Mouse (Mus musculus) kidney, adult 11 months (tissue): ENCODE measurements around the gene Fndc5.

Experiments used
- DNase-seq: peaks from one replicate; pipeline ENCODE4 v3.0.0; 2022

Fndc5 gene

DNA sequence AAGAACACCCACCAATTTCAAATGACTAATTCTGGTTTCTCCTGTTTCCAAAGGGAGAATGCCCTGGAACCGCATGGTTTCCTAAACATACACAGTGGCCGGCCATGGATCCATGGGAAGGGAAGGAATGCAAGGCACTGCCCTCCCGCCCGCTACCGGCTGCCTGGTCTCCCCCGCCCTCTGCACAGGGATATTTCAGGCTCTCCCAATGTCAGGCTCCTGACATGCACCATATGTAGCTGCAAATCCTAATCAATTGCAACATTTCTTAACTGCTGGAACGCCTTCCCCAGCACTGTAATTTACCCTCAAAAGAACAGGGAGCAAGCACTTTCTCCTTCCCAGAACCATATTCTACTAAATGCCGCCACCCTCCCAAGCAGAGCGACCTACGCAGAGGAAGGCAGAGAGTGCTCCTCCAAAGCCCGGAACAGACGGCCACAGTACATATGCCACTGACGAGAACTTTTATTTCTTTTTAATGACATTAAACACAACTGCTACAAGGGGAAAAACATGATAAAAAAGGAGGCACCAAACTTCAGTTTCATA, 10.8 kb downstream of the Fndc5 start:
- no peak for DNase-seq

GRCm38 (mm10) chr4:129149321-129149720, 12.5 kb downstream of the Fndc5 start:
- no peak for DNase-seq

GRCm38 (mm10) chr4:129151276-129151811, 14.5 kb downstream of the Fndc5 start:
- DNase-seq = peak; percentile 54

GRCm38 (mm10) chr4:129157541-129157940, 20.7 kb downstream of the Fndc5 start:
- DNase-seq = no peak

DNA sequence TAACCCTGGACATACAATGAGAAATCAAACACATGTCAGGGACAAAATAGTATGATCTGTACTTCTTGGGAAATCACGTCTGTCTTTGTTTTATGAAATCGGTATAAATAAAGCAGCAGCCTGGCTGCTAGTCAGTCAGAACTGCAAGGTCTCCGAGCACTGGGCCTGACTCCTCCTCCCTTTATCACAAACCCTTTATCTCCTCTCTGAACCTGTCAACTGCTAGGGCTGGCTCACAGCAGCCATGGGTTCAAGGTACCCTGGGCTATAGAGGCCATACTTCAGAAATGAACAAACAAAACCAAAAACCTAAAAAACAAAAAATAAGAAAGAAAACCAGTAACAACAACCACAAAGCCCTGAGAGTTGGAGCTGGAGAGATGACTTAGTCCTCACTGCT, 21.8 kb downstream of the Fndc5 start:
- DNase-seq = no peak

DNA sequence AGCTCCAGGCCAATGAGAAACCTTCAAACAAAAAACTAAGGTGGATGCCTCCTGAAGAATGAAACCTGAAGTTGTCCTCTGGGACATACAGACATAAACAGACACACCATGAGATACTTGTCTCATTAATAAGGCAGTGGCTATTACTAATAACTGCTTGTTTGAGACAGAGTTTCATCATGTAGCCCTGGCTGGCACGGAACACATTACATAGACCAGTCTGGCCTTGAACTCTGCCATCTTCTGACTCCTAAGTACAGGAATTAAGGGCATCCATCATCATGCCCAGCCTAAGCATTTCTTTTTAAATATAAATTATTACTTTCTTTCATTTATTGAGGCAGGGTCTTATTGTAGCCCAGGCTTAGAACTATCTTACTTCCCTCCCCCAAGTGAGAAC, 24.3 kb downstream of the Fndc5 start:
- no peak for DNase-seq

- no peak for DNase-seq
Observed at GRCm38 (mm10) chr4:129161581-129162255, 24.9 kb downstream of the Fndc5 start.

GRCm38 (mm10) chr4:129172529-129172928, 35.7 kb downstream of the Fndc5 start:
- DNase-seq = no peak

DNA sequence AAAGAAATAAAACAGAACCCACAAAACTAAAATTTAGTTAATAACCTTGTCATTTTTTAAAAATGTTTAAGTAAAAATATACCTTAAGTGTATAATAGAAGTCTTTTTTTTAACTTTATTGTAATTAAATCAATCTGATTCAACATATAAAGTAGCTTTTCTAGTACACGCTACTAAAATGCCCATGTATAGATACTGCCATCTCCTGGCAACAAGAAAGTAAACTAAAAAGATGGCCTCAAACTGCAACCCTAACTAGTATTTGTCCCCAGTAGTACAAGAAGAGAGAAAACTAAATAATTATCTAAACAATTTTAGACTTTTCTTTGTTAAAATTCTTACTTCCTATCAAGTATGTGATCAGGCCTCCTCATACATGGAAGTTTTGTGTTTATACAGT, 42.8 kb downstream of the Fndc5 start:
- no peak for DNase-seq

DNA sequence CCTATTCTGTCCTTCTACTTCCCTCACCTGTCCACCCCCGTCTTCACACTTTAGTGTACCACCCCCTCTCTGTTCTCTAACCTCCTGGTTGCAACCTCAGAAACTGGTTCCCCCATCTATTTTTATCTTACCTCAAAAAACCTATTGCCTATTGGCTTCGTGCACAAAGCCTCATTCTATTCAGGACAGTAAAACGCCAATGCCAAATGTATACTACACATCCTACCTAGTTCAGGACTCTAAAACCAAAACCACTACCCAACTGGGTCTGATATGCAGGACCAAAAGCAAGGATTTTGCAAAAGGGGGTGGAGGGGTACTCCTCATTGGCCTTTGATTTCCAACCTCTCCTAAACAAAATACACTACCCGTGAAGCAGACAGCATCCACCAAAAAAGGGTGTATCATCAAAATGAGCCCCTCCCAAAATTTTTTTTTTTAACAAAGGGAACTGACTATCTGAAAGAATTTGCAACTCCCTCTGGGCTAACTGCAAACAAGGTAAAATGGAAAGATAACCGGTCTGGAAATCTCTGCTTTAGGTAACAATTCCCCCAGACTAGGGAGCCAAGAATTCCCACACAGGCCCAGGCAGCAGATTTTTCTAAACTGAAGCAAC, 51.4 kb downstream of the Fndc5 start:
- DNase-seq = no peak

GRCm38 (mm10) chr4:129188803-129189541, 52.2 kb downstream of the Fndc5 start:
- DNase-seq = no peak

DNA sequence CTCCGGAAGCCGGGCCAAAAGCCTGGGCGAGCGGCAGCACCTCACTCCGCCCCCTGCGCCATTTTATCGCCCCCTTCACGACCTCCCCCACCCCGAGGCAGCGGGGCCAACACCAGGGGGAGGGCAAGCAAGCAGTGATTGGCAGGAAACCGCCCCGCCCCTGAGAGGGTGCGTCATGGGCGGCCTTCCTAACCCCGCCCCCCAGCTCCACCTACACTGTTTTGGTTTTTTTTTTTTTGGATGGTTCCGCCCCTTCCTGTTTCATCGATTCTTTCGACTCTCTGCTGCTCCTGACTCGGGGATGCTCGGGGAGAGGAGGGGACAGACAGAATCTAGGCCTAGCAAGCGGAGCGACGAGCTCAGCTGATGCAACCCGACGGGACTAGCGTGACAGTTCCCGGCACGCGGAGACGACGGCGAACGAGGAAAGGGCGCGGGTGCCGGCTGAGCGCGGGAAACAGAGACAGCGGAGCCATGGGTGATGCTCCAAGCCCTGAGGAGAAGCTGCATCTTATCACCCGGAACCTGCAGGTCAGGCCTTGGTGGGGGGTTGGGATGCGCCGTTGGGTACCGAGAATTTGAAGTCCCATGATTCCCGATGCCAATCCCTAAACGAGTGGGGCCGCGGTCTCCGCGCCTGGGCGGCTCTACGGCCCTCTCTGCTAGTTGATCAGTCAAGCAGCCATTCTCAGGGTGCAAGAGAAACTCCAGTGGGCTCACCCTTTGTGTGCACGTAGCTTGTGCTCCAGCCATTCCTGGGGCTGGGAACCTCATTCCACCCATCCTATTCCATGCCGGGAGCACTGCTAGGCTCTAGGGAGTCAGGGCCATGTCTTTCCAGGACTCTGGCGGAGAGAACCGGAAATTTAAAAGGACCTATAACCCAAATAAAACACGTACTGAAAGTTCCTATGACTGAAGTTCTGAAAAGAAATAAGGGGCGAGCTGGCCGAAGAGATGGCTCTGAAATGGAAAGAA, 53.0 kb downstream of the Fndc5 start, which contains the start of the genes S100pbp and Yars:
TSS of gene S100pbp (minus strand) at position 186 of the 978 bp plus-strand sequence.
TSS of gene Yars (plus strand) at position 219 of the 978 bp plus-strand sequence.
- peak; percentile 97 for DNase-seq

DNA sequence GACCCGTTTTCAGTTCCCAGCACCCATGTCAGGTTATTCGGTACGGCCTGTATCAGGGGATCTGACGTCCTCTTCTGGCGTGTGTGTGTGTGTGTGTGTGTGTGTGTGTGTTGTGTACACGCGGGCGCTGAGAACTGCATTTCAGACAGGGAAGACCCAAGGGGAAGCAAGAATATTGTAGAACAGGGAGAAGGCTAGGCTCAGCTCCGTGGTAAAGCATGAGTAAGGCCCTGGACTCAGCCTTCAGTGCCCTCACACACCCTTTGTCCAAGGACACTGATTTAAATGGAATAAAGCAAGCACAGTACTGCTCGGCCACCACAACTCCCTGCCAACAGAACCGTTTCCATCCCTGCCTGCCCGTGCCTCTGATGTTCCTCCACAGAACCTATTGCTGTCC, 53.7 kb downstream of the Fndc5 start:
- DNase-seq = peak; percentile 24

GRCm38 (mm10) chr4:129191691-129192090, 54.9 kb downstream of the Fndc5 start:
- DNase-seq = no peak
